Mouse (Mus musculus): ENCODE data around the gene Hist1h3g. TPM values are rescaled to one million over a fixed set of nuclear protein-coding genes. Genes with fewer than 3 reads are reported as not detected.

Gene Hist1h3g
- polyA plus RNA-seq, 1 experiment from 2014 or later, result not detected

Other genes starting within 250 kb of the Hist1h3g start
- 10.4 TPM for gene Zfp322a, start 166.2 kb upstream of the Hist1h3g start, polyA plus RNA-seq (2017; shearing (Covaris generic))
- gene Abt1, start 111.6 kb upstream of the Hist1h3g start, polyA plus RNA-seq (2017; shearing (Covaris generic)), result 18.0 TPM
- not detected for gene Btn1a1, start 69.5 kb upstream of the Hist1h3g start, polyA plus RNA-seq (2017; shearing (Covaris generic))
- not detected for gene Btn2a2, start 46.6 kb upstream of the Hist1h3g start, polyA plus RNA-seq (2017; shearing (Covaris generic))
- gene Hist1h4h, start 4.4 kb upstream of the Hist1h3g start, polyA plus RNA-seq (2017; shearing (Covaris generic)), result 6.2 TPM
- gene Hist1h2af, start 1.5 kb upstream of the Hist1h3g start, polyA plus RNA-seq (2017; shearing (Covaris generic)), result not detected
- gene Hist1h2bh, start 8.0 kb downstream of the Hist1h3g start, polyA plus RNA-seq (2017; shearing (Covaris generic)), result 0.42 TPM
- gene Hist1h3f, start 8.6 kb downstream of the Hist1h3g start, polyA plus RNA-seq (2017; shearing (Covaris generic)), result 1.5 TPM
- gene Hist1h4f, start 16.2 kb downstream of the Hist1h3g start, polyA plus RNA-seq (2017; shearing (Covaris generic)), result not detected
- gene Hist1h1d, start 17.8 kb downstream of the Hist1h3g start, polyA plus RNA-seq (2017; shearing (Covaris generic)), result 0.37 TPM
- gene Hist1h3e, start 26.9 kb downstream of the Hist1h3g start, polyA plus RNA-seq (2017; shearing (Covaris generic)), result 5.2 TPM
- gene Hist1h2ae, start 35.8 kb downstream of the Hist1h3g start, polyA plus RNA-seq (2017; shearing (Covaris generic)), result 1.9 TPM
- 1.2 TPM for gene Hist1h2bg, start 36.0 kb downstream of the Hist1h3g start, polyA plus RNA-seq (2017; shearing (Covaris generic))
- not detected for gene Hist1h2bf, start 38.8 kb downstream of the Hist1h3g start, polyA plus RNA-seq (2017; shearing (Covaris generic))
- gene Hist1h2ad, start 39.0 kb downstream of the Hist1h3g start, polyA plus RNA-seq (2017; shearing (Covaris generic)), result not detected
- 0.40 TPM for gene Hist1h3d, start 40.3 kb downstream of the Hist1h3g start, polyA plus RNA-seq (2017; shearing (Covaris generic))
- 19.6 TPM for gene Hist1h4d, start 46.2 kb downstream of the Hist1h3g start, polyA plus RNA-seq (2017; shearing (Covaris generic))
- 1.4 TPM for gene Hist1h2be, start 85.7 kb downstream of the Hist1h3g start, polyA plus RNA-seq (2017; shearing (Covaris generic))
- gene Hist1h1e, start 87.1 kb downstream of the Hist1h3g start, polyA plus RNA-seq (2017; shearing (Covaris generic)), result 7.9 TPM
- gene Hist1h2ac, start 148.5 kb downstream of the Hist1h3g start, polyA plus RNA-seq (2017; shearing (Covaris generic)), result 2.4 TPM
- 9.8 TPM for gene Hist1h2bc, start 148.8 kb downstream of the Hist1h3g start, polyA plus RNA-seq (2017; shearing (Covaris generic))
- gene Hist1h1t, start 160.4 kb downstream of the Hist1h3g start, polyA plus RNA-seq (2017; shearing (Covaris generic)), result not detected
- 9.2 TPM for gene Hist1h4c, start 163.0 kb downstream of the Hist1h3g start, polyA plus RNA-seq (2017; shearing (Covaris generic))
- gene Hfe, start 175.4 kb downstream of the Hist1h3g start, polyA plus RNA-seq (2017; shearing (Covaris generic)), result not detected
- 41.7 TPM for gene Hist1h1c, start 203.4 kb downstream of the Hist1h3g start, polyA plus RNA-seq (2017; shearing (Covaris generic))
- not detected for gene Hist1h3c, start 210.2 kb downstream of the Hist1h3g start, polyA plus RNA-seq (2017; shearing (Covaris generic))
- not detected for gene Hist1h2bb, start 211.3 kb downstream of the Hist1h3g start, polyA plus RNA-seq (2017; shearing (Covaris generic))
- gene Hist1h2ab, start 215.7 kb downstream of the Hist1h3g start, polyA plus RNA-seq (2017; shearing (Covaris generic)), result 1.9 TPM
- not detected for gene Hist1h3b, start 216.8 kb downstream of the Hist1h3g start, polyA plus RNA-seq (2017; shearing (Covaris generic))
- 7.2 TPM for gene Hist1h4b, start 221.6 kb downstream of the Hist1h3g start, polyA plus RNA-seq (2017; shearing (Covaris generic))
- 1.1 TPM for gene Hist1h4a, start 225.8 kb downstream of the Hist1h3g start, polyA plus RNA-seq (2017; shearing (Covaris generic))
- 5.4 TPM for gene Hist1h3a, start 227.0 kb downstream of the Hist1h3g start, polyA plus RNA-seq (2017; shearing (Covaris generic))
- not detected for gene Hist1h1a, start 228.2 kb downstream of the Hist1h3g start, polyA plus RNA-seq (2017; shearing (Covaris generic))
- gene Trim38, start 234.5 kb downstream of the Hist1h3g start, polyA plus RNA-seq (2017; shearing (Covaris generic)), result not detected

All from naive thymus-derived CD4-positive, alpha-beta T cell, adult 5 months (primary cell).